Comparison of ENCODE assay signal across 9 mouse cellular contexts in genomic region chr11:34845567-34846267, GRCm38 (mm10). TPM values are rescaled to one million over a fixed set of nuclear protein-coding genes. Genes with fewer than 3 reads are reported as not detected.
DNase-seq lines count a peak whose midpoint lies in the region; ATAC-seq and TF ChIP-seq lines count a peak whose summit lies in the region.
"Had no signal": no experiment of that assay in that cellular context is flagged by ENCODE, and none has a peak within 500 bp of the region (broad histone marks: within the 10 kb centered on the region; RNA-seq: fewer than 3 reads in every experiment).

No protein-coding gene starts in this region.

- DNase-seq in embryonic facial prominence, embryonic 10.5 days (ENCODE audit: low spot score): no peak
- DNase-seq in heart, adult 11 months: peak; percentile 98
- DNase-seq in kidney, postnatal 10 days: peak; percentile 47
- DNase-seq in forebrain, embryonic 11.5 days (ENCODE audit: low spot score): no peak
- no peak for DNase-seq in layer of hippocampus, postnatal 25 days (ENCODE audit: extremely low spot score in 1 of 2, low spot score in 1 of 2)
- DNase-seq in cerebellum, postnatal 14 days: no peak
- DNase-seq: cerebellum, adult 9-11 months had no signal

- TF ChIP-seq POLR2A in small intestine, adult 2 months (IDR thresholded peaks at IDR 0.05; ENCODE audit: low read depth, low read length): no peak

- H3K9me3 ChIP-seq in embryonic facial prominence, embryonic 13.5 days: no peaks in the 10 kb centered on the region
- H3K9me3 ChIP-seq in embryonic facial prominence, embryonic 10.5 days: no peaks in the 10 kb centered on the region
- no peaks in the 10 kb centered on the region for H3K9me3 ChIP-seq in forebrain, embryonic 11.5 days (ENCODE audit: control insufficient read depth, low read length)

- H3K4me1 ChIP-seq in embryonic facial prominence, embryonic 13.5 days: no peaks in the 10 kb centered on the region
- no peaks in the 10 kb centered on the region for H3K4me1 ChIP-seq in embryonic facial prominence, embryonic 10.5 days
- no peaks in the 10 kb centered on the region for H3K4me1 ChIP-seq in small intestine, adult 2 months (ENCODE audit: control insufficient read depth, insufficient read depth, insufficient read length, low read length)
- no peaks in the 10 kb centered on the region for H3K4me1 ChIP-seq in forebrain, embryonic 11.5 days (replicated peaks; ENCODE audit: control insufficient read depth, insufficient read depth, low read length)

- H3K27ac ChIP-seq in embryonic facial prominence, embryonic 13.5 days: no peak overlapping the region
- H3K27ac ChIP-seq in embryonic facial prominence, embryonic 10.5 days (replicated peaks): no peak overlapping the region
- 0 out of 2 replicates have a peak overlapping the region, but pooled peaks have one; percentile 3 for H3K27ac ChIP-seq in small intestine, adult 2 months (ENCODE audit: insufficient read depth, low read depth, low read length)
- H3K27ac ChIP-seq in forebrain, embryonic 11.5 days (ENCODE audit: low read depth, low read length): no peak overlapping the region

- ATAC-seq in embryonic facial prominence, embryonic 13.5 days (ENCODE audit: insufficient number of reproducible peaks, insufficient read depth, low FRiP score, low TSS enrichment, low read depth): no peak
- ATAC-seq in forebrain, embryonic 11.5 days (replicated peaks; ENCODE audit: low FRiP score): no peak

- H3K9ac ChIP-seq in embryonic facial prominence, embryonic 13.5 days: 0 out of 2 replicates have a peak overlapping the region, but pooled peaks have one; percentile 22
- no peak overlapping the region for H3K9ac ChIP-seq in forebrain, embryonic 11.5 days (ENCODE audit: low read length)

- TF ChIP-seq CTCF in small intestine, adult 2 months (IDR thresholded peaks at IDR 0.05; ENCODE audit: extremely low read depth, insufficient read length, insufficient replicate concordance, low read depth, low read length): no peak

- 0 out of 2 replicates have a peak, but pooled peaks cover 4% of the 10 kb centered on the region for H3K27me3 ChIP-seq in embryonic facial prominence, embryonic 13.5 days
- peaks cover 16% of the 10 kb centered on the region for H3K27me3 ChIP-seq in embryonic facial prominence, embryonic 10.5 days (replicated peaks; ENCODE audit: low read depth, poor library complexity, severe bottlenecking)
- H3K27me3 ChIP-seq in small intestine, adult 2 months (ENCODE audit: control insufficient read depth, insufficient read depth, low read length): no peaks in the 10 kb centered on the region
- H3K27me3 ChIP-seq in forebrain, embryonic 11.5 days (ENCODE audit: control insufficient read depth, insufficient read depth, low read length): no peaks in the 10 kb centered on the region; the same call in 1 of the 2 replicates

- 70% methylated on average over 22 of the region's 22 CpGs for WGBS in embryonic facial prominence, embryonic 13.5 days
- WGBS in embryonic facial prominence, embryonic 10.5 days: 74% methylated on average over 22 of the region's 22 CpGs
- WGBS in small intestine, adult 2 months: 43% methylated on average over 22 of the region's 22 CpGs
- WGBS in forebrain, embryonic 11.5 days: 78% methylated on average over 22 of the region's 22 CpGs

- no peak overlapping the region for H3K4me2 ChIP-seq in embryonic facial prominence, embryonic 13.5 days
- H3K4me2 ChIP-seq in forebrain, embryonic 11.5 days (ENCODE audit: low read depth, low read length, severe bottlenecking): no peak overlapping the region

- no peak overlapping the region for H3K4me3 ChIP-seq in embryonic facial prominence, embryonic 13.5 days
- H3K4me3 ChIP-seq in embryonic facial prominence, embryonic 10.5 days: no peak overlapping the region
- H3K4me3 ChIP-seq in small intestine, adult 2 months (ENCODE audit: low read depth, low read length): no peak overlapping the region
- no peak overlapping the region for H3K4me3 ChIP-seq in forebrain, embryonic 11.5 days (ENCODE audit: low read depth, low read length)

- H3K36me3 ChIP-seq in embryonic facial prominence, embryonic 13.5 days: no peaks in the 10 kb centered on the region
- H3K36me3 ChIP-seq in embryonic facial prominence, embryonic 10.5 days (replicated peaks): no peaks in the 10 kb centered on the region
- H3K36me3 ChIP-seq in small intestine, adult 2 months (ENCODE audit: control insufficient read depth, insufficient read depth, low read length): no peaks in the 10 kb centered on the region
- H3K36me3 ChIP-seq in forebrain, embryonic 11.5 days (ENCODE audit: control insufficient read depth, insufficient read depth, low read length): no peaks in the 10 kb centered on the region

RNA-seq across cellular contexts. Expression of gene Spdl1, which starts 12.3 kb away (rescaled TPM):
- polyA plus RNA-seq in embryonic facial prominence, embryonic 13.5 days (2015; fragmentation: Nextera tagmentation; extraction: Ambion mirVana): 23.0 and 23.4 TPM in 2 replicates
- polyA plus RNA-seq in embryonic facial prominence, embryonic 10.5 days (2016; fragmentation: Nextera tagmentation; extraction: Ambion mirVana): 32.2 and 33.3 TPM in 2 replicates
- 0.24 and 0.56 TPM in 2 replicates for polyA plus RNA-seq in small intestine, adult 2 months (2012; rRNA removed)
- polyA plus RNA-seq in forebrain, embryonic 11.5 days (2014; fragmentation: Nextera tagmentation; extraction: Ambion mirVana): 27.9 and 30.1 TPM in 2 replicates
- under 1 TPM; 0.52 to 0.57 TPM for total RNA-seq in layer of hippocampus, postnatal 25 days (2021)

Comparison
In these comparisons a context has a peak if more than half of its experiments do, and no peak if none do; other contexts are left out.
1. DNase-seq: peak in heart, adult 11 months (single experiment) and kidney, postnatal 10 days (single experiment); none in embryonic facial prominence, embryonic 10.5 days (single experiment), forebrain, embryonic 11.5 days (single experiment), layer of hippocampus, postnatal 25 days (0 of 2) and cerebellum, postnatal 14 days (0 of 2).
2. RNA of gene Spdl1, which starts 12.3 kb away (polyA plus RNA-seq): 32.2 to 33.3 TPM in embryonic facial prominence, embryonic 10.5 days, 27.9 to 30.1 TPM in forebrain, embryonic 11.5 days and 23.0 to 23.4 TPM in embryonic facial prominence, embryonic 13.5 days; 0.24 to 0.56 TPM in small intestine, adult 2 months; every median in the first group is over 10 times any median in the second.